Mouse (Mus musculus) embryo, embryonic 11.5 days (tissue): ENCODE measurements around the gene Cpne2.

Experiments used
- DNase-seq: peaks from one replicate; pipeline ENCODE4 v3.0.0-alpha.2; 2012; ENCODE audit warnings: low read depth, low spot score

The Cpne2 gene

DNA sequence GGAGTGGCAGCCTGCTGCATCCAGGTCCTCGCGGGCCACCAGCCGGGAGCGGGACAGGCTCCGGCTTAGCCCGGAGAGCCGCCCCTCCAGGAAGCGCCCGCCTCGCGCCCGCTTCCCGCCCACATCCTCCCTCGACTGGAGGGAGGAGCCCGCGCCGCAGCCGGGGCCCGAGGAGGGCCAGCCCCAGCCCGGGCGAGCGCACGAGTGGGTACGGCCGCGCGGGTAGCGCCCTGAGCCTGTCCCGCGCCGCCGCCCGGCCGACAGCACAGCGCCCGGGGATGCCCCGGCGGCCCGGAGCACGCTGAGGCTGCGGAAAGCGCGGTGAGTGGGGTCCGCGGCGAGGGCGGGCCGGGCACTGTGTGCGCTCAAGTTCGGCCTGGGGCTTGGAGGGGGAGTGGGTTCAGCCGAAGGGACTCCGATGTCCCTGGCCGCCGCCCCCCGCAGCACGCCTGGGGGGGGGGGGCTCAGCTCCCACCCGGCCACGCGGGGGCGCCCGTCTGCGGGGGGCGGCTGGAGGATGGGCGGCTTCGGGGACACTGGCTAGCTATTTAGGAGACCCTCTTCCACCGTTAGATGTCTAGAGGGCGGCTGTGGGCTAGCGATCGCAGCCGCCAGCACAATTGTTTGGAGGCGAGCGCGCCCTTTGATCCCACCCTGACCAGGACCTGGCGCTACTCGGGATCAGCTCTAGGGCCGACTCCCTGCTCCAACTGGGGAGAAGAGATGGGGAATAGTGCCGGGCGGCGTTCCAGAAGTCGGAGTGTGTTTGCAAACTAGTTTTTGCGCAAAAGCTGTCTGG is at the start of gene Cpne2:
Gene Cpne2 (plus strand): TSS at position 118 of the 799 bp plus-strand sequence.
- no peak for DNase-seq

GRCm38 (mm10) chr8:94485288-94485687 is 47.5 kb upstream of the Cpne2 start:
- no peak for DNase-seq

GRCm38 (mm10) chr8:94485882-94486281 is 46.9 kb upstream of the Cpne2 start:
- DNase-seq, result peak; percentile 22

DNA sequence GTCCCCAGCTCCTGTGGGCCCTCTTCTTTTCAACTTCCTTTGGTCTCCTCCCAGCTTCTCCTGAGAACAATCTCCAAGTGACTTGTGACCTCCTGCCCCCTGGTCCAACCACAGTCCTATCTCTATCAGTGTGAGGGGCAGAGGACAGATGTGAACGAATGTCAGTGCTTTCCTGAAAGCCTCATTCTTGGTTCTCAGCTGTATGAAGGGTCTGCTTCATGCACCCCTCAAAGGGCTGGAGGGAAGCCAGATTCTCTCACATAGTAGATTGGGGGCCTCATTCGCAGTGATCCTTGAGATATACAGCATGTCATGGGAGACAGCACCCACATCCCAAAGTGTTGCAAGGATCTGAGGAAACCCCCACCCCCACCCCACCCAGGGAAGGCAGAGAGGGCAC is 44.8 kb upstream of the Cpne2 start:
- no peak for DNase-seq

- DNase-seq, result no peak
These were observed 42.8 kb upstream of the Cpne2 start for GRCm38 (mm10) chr8:94489809-94490483.

- peak; percentile 72 for DNase-seq
These were observed 40.6 kb upstream of the Cpne2 start for GRCm38 (mm10) chr8:94492021-94492681.

DNA sequence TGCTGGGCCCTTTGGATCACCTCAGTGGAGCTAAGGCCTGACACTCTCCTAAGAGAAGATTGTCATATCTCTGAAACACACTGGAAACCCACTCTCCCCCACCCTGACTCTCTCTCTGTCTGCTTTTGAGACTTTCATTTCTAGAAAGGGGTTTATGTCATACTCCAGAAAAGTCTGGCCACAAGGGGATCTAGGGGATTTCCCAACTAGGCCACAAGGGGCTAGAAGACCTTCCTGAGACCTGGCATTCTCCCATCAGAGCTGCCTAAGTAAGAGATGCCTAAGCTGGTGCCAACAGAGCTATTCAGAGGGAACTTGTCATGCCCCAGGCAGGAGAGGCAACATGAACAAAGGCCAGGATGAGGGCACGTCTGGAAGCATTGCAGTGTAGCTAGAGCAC is 39.5 kb upstream of the Cpne2 start:
- no peak for DNase-seq

- DNase-seq, result no peak
These were observed 17.2 kb upstream of the Cpne2 start for GRCm38 (mm10) chr8:94515430-94516208.

GRCm38 (mm10) chr8:94516209-94516593 is 16.6 kb upstream of the Cpne2 start:
- no peak for DNase-seq

GRCm38 (mm10) chr8:94516766-94517165 is 16.0 kb upstream of the Cpne2 start:
- no peak for DNase-seq

- no peak for DNase-seq
These were observed 14.5 kb upstream of the Cpne2 start for GRCm38 (mm10) chr8:94518331-94518730.

DNA sequence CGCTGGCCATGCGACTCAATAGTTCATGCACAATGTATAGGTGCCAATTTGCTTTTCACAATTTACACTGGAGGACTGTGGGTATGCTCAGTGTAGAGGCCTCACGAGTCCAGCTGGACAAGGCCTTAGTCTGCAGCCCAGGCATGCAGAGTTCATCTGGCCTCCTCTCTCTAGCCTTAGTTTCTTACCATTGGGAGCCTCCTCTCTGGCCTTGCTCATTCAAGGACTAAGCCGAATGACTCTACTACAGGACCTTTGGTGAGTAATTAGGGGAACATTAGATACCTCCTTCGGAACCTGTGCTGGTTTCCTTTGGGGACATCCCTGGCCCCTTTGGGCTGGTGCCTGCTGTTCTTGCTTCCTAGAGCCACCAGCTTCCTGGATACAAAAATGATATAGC is 13.8 kb upstream of the Cpne2 start:
- DNase-seq, result no peak

GRCm38 (mm10) chr8:94521481-94521880 is 11.3 kb upstream of the Cpne2 start:
- DNase-seq, result no peak

DNA sequence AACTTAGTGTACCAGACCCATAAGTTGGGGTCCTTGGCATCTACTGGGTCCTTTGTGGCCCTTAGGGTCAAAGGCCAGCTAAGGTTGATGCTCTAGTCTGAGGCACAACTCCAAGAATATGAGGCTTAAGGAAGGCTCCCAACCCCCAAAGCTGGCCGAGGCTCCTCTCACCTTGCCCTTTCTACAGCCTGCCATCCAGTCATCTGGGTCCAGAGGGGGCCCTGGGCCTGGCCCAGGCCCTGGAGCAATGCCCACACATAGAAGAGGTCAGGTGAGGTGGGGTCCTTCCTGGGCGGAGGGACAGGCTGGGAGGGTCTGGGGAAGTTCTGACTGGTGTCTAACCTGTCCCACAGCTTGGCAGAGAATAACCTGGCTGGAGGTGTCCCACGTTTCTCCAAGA is 10.3 kb upstream of the Cpne2 start:
- DNase-seq, result no peak

- no peak for DNase-seq
These were observed 8.2 kb upstream of the Cpne2 start for GRCm38 (mm10) chr8:94524554-94524953.

- DNase-seq, result no peak
These were observed 5.6 kb upstream of the Cpne2 start for GRCm38 (mm10) chr8:94527178-94527577.

DNA sequence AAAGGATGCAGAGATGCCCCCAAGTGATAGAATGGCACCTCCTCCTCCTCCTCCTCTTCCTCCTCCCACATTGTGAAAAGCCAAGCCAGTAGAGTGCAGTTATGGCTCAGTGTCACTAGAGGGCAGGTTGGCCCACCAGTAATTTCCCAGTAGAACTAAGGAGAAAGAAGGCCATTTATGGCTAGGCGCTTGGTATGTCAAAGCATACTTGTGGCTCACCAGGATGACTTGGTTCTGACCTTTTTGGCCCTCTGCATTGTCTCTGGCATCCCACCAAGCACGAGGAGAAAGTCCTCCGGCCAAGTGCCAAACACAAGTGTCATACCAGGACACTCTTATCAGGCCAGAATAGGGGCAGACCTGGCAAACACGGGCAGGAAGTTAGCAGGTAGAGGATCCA is 4.5 kb upstream of the Cpne2 start:
- DNase-seq, result no peak

DNA sequence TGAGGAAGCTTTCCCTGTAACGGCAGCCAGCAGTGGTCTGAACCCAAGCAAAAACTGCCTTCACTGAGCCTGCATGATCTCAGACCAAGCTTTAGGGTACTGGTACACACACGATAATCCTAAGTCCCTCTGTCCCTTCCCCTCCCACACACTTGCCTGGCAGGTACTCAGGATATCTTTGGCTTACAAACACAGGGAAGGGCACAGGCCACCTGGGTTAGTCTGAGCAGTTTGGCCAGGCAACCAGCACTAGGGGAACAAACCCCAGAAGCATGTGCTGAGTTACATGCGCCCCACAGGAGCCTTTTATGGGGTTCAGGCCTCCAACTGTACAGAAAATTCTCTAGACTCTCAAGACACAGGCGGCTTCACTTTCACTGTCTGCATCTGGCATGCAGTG is 2.9 kb upstream of the Cpne2 start:
- no peak for DNase-seq

DNA sequence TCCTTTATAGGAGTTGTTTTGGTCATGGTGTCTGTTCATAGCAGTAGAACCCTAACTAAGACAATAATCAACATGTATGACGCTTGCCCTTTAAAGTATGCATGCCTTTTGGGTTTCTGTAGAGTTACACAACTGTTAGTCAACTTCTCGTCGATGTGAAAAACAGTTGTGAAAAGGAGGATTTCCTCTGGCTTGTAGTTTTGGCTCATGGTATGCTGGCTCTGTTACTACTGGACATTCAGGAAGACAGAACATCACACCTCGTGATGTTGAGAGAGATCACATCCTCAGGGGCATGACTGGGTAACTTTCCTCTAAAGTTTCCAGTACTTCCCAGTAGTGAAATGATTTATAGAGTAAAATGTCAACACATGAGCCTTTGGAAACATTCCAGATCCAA is 2.1 kb upstream of the Cpne2 start:
- DNase-seq, result no peak

DNA sequence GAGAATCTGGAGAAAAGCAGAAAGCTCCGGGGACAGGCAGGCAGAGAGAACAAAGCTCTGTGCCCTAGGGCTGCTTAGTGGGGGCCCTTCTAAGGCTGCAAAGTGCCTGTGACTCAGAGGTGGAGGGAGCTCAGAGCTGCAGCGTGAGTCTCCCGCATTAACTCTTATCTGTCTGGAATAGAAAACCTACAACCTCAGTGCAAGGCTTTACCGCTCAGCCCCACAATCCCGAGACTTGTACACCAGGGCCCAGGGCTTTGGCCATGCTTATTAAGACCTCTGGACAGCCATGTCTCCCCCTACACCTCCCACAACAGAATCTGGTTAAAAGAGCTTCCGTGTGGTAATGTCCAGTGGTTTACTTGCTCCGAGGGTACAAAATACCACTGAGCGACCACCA is 790 bp upstream of the Cpne2 start:
- DNase-seq, result no peak

DNA sequence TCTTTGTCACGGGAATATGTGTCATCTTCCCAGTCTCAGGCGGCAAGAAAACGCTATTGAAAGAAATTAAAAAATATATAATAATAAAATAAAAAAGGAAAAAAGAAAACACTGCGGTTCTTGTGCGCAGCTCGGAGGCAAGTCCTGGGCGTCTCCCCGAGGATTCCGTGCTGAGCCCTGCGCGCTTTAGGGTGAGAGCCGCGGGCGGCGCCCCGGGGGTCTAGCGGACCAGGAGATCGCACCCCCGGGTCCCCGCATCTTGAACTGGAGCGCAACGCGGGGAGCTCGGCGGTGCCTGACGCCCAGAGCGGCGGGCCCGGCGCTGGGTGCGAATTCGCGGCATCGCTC is 291 bp upstream of the Cpne2 start:
- DNase-seq, result no peak

DNA sequence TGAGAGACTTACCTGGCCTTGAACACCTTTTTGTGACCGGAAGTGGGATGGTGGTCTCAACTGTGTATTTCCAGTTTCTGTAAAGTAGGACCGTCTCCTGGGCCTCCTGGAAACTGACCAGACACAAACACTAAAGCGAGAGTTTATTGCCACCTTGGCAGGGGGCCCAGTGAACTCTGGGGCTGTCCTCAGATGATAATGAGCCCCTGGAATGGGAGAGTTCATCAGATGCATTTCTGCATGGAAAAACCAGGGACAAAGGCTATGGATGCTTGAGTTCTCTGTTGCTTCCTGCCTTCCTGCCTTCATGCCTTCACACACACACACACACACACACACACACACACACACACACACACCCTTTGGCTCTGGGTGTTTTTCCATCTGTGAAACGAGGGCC is 1.8 kb downstream of the Cpne2 start:
- no peak for DNase-seq
